Mouse (Mus musculus) kidney, postnatal 14 days (tissue): ENCODE measurements at regions not wholly inside any gene's neighbourhood (a gene's known extent, or its start where the extent isn't known, plus 50 kb on each side); places are given as distances from the start of the nearest gene placed in this dataset.

ENCODE experiments used
- DNase-seq: peaks from one replicate; pipeline ENCODE4 v3.0.0; 2022; ENCODE audit warnings: mixed read lengths

- DNase-seq: no peak
These were observed 385.1 kb upstream of the Mon1b start for GRCm38 (mm10) chr8:113250264-113250663.

- DNase-seq: no peak
These were observed 381.3 kb upstream of the Mon1b start for GRCm38 (mm10) chr8:113254076-113254475.

- DNase-seq: no peak
These were observed 375.9 kb upstream of the Mon1b start for GRCm38 (mm10) chr8:113259477-113259876.

GRCm38 (mm10) chr8:113263296-113263695 is 372.1 kb upstream of the Mon1b start:
- DNase-seq: no peak

GRCm38 (mm10) chr8:113271262-113271661 is 364.1 kb upstream of the Mon1b start:
- DNase-seq: no peak

GRCm38 (mm10) chr8:113300273-113300843 is 335.0 kb upstream of the Mon1b start:
- DNase-seq: no peak

GRCm38 (mm10) chr8:113303426-113303825 is 332.0 kb upstream of the Mon1b start:
- DNase-seq: no peak

GRCm38 (mm10) chr8:113317169-113317568 is 318.2 kb upstream of the Mon1b start:
- DNase-seq: peak; percentile 31

- no peak for DNase-seq
These were observed 303.8 kb upstream of the Mon1b start for GRCm38 (mm10) chr8:113331576-113331975.

- no peak for DNase-seq
These were observed 294.1 kb upstream of the Mon1b start for GRCm38 (mm10) chr8:113341306-113341705.

- no peak for DNase-seq
These were observed 273.5 kb upstream of the Mon1b start for GRCm38 (mm10) chr8:113361900-113362299.

GRCm38 (mm10) chr8:113364181-113364580 is 271.2 kb upstream of the Mon1b start:
- no peak for DNase-seq

GRCm38 (mm10) chr8:113383517-113383916 is 251.9 kb upstream of the Mon1b start:
- DNase-seq: no peak

GRCm38 (mm10) chr8:113383974-113384373 is 251.4 kb upstream of the Mon1b start:
- DNase-seq: no peak

GRCm38 (mm10) chr8:113389504-113389903 is 245.9 kb upstream of the Mon1b start:
- no peak for DNase-seq

GRCm38 (mm10) chr8:113390038-113390437 is 245.3 kb upstream of the Mon1b start:
- no peak for DNase-seq

GRCm38 (mm10) chr8:113394319-113394718 is 241.1 kb upstream of the Mon1b start:
- DNase-seq: no peak

- DNase-seq: peak; percentile 21
These were observed 230.2 kb upstream of the Mon1b start for GRCm38 (mm10) chr8:113405158-113405557.

GRCm38 (mm10) chr8:113419352-113419751 is 216.0 kb upstream of the Mon1b start:
- DNase-seq: no peak

- no peak for DNase-seq
These were observed 212.7 kb upstream of the Mon1b start for GRCm38 (mm10) chr8:113422651-113423050.

- no peak for DNase-seq
These were observed 196.3 kb upstream of the Mon1b start for GRCm38 (mm10) chr8:113439088-113439487.

- DNase-seq: no peak
These were observed 181.4 kb upstream of the Mon1b start for GRCm38 (mm10) chr8:113454022-113454421.

GRCm38 (mm10) chr8:113464625-113465024 is 170.8 kb upstream of the Mon1b start:
- no peak for DNase-seq

- no peak for DNase-seq
These were observed 170.2 kb upstream of the Mon1b start for GRCm38 (mm10) chr8:113465156-113465555.

- DNase-seq: no peak
These were observed 168.7 kb upstream of the Mon1b start for GRCm38 (mm10) chr8:113466683-113467082.
